Mouse (Mus musculus): ENCODE measurements around the gene S100a5.

GRCm38 (mm10) chr3:90605736-90606135 lies 2.6 kb upstream of the S100a5 start:
- TF ChIP-seq POLR2A (IDR thresholded peaks at IDR 0.05; ENCODE audit: low read depth, low read length): no peak
- no peak for TF ChIP-seq JUND (conservative IDR thresholded peaks at IDR 0.05; ENCODE audit: low read depth, low read length)
- TF ChIP-seq CTCF (conservative IDR thresholded peaks at IDR 0.05 in 1 of 2, IDR thresholded peaks at IDR 0.05 in 1 of 2; ENCODE audit: low read depth in 2 of 2, low read length in 2 of 2): no peak
- TF ChIP-seq ETS1 (conservative IDR thresholded peaks at IDR 0.05; ENCODE audit: low read depth, low read length): no peak
- no peak for TF ChIP-seq ZKSCAN1 (IDR thresholded peaks at IDR 0.05; ENCODE audit: borderline replicate concordance, low read depth, low read length)

Data from CH12.LX (cell line).